14 mouse cellular contexts compared by ENCODE assay signal in the genomic region with DNA sequence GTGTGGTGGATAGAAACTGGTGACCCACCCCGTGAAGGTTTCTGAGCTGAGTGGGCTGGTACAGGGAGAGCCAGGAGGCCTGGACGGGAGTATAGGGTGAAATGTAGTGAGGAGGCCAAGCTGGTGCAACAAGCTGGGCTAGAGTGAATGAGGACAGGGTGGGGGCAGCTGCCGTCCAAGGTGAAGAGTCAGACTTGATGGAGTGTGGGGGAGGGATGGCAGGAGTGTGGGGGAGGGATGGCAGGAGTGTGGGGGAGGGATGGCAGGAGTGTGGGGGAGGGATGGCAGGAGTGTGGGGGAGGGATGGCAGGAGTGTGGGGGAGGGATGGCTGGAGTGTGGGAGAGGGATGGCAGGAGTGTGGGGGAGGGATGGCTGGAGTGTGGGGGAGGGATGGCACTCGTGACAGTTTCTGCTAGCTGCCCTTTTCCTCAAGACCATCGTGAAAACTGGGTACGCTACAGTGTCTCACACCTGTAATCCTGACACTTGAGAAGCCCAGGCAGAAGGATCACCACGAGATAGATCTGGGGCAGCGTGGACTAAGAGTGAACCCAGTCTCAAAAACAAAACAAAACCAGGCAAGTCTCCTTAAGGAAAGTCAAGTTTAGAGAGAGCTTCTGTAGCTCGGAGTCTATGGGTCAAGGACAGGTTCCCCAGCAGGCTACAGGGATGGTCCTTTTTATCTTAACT. TPM values are rescaled to one million over a fixed set of nuclear protein-coding genes. Genes with fewer than 3 reads are reported as not detected.
DNase-seq lines count a peak whose midpoint lies in the region; ATAC-seq and TF ChIP-seq lines count a peak whose summit lies in the region.
"Had no signal": no experiment of that assay in that cellular context is flagged by ENCODE, and none has a peak within 500 bp of the region (broad histone marks: within the 10 kb centered on the region; RNA-seq: fewer than 3 reads in every experiment).

No protein-coding gene starts in this region.

- H3K36me3 ChIP-seq in hindbrain, embryonic 10.5 days = no peaks in the 10 kb centered on the region
- H3K36me3 ChIP-seq in hindbrain, embryonic 14.5 days (replicated peaks; ENCODE audit: control insufficient read depth, insufficient read depth) = no peaks in the 10 kb centered on the region
- no peaks in the 10 kb centered on the region for H3K36me3 ChIP-seq in midbrain, embryonic 10.5 days
- H3K36me3 ChIP-seq in midbrain, embryonic 14.5 days (ENCODE audit: control insufficient read depth, insufficient read depth, low read length) = no peaks in the 10 kb centered on the region
- H3K36me3 ChIP-seq in myocyte (ENCODE audit: control insufficient read depth, insufficient read depth) = no peaks in the 10 kb centered on the region
- H3K36me3 ChIP-seq: neural tube, embryonic 15.5 days had no signal

- H3K9ac ChIP-seq in hindbrain, embryonic 14.5 days = no peak overlapping the region
- H3K9ac ChIP-seq in midbrain, embryonic 14.5 days (replicated peaks; ENCODE audit: low read length) = no peak overlapping the region
- H3K9ac ChIP-seq: liver, postnatal 0 days; neural tube, embryonic 15.5 days had no signal

- no peak overlapping the region for H3K4me2 ChIP-seq in hindbrain, embryonic 14.5 days (replicated peaks)
- no peak overlapping the region for H3K4me2 ChIP-seq in midbrain, embryonic 14.5 days (ENCODE audit: low read length)
- peak overlapping the region; percentile 6 for H3K4me2 ChIP-seq in myocyte (ENCODE audit: low read depth)
- H3K4me2 ChIP-seq: neural tube, embryonic 15.5 days had no signal

- no peak for DNase-seq in hindbrain, embryonic 10.5 days (ENCODE audit: low spot score)
- no peak for DNase-seq in hindbrain, embryonic 14.5 days (ENCODE audit: low spot score)
- DNase-seq in midbrain, embryonic 10.5 days (ENCODE audit: low spot score) = no peak
- DNase-seq in midbrain, embryonic 14.5 days = no peak
- DNase-seq in NIH3T3 (ENCODE audit: low read depth) = peak; percentile 29
- DNase-seq in layer of hippocampus, postnatal 36 days = no peak
- DNase-seq: cerebellum, adult 11 months; cerebellum, postnatal 36 days; gastrocnemius, postnatal 10 days; liver, postnatal 0 days; lung, postnatal 36 days had no signal

- peak overlapping the region; percentile 80 for H3K27ac ChIP-seq in hindbrain, embryonic 10.5 days
- H3K27ac ChIP-seq in hindbrain, embryonic 14.5 days = no peak overlapping the region
- peak overlapping the region; percentile 78 for H3K27ac ChIP-seq in midbrain, embryonic 10.5 days (replicated peaks)
- no peak overlapping the region for H3K27ac ChIP-seq in midbrain, embryonic 14.5 days (replicated peaks; ENCODE audit: low read depth, low read length)
- H3K27ac ChIP-seq: neural tube, embryonic 15.5 days had no signal

- 18% methylated on average over 9 of the region's 9 CpGs for WGBS in hindbrain, embryonic 10.5 days
- 21% methylated on average over 9 of the region's 9 CpGs for WGBS in hindbrain, embryonic 14.5 days
- WGBS in midbrain, embryonic 10.5 days = 13% methylated on average over 9 of the region's 9 CpGs
- 24% methylated on average over 9 of the region's 9 CpGs for WGBS in midbrain, embryonic 14.5 days

- no peaks in the 10 kb centered on the region for H3K9me3 ChIP-seq in hindbrain, embryonic 10.5 days
- H3K9me3 ChIP-seq in hindbrain, embryonic 14.5 days (ENCODE audit: control insufficient read depth, low read length) = no peaks in the 10 kb centered on the region
- H3K9me3 ChIP-seq in midbrain, embryonic 10.5 days (replicated peaks) = no peaks in the 10 kb centered on the region
- H3K9me3 ChIP-seq in midbrain, embryonic 14.5 days (ENCODE audit: control insufficient read depth, low read length) = no peaks in the 10 kb centered on the region
- H3K9me3 ChIP-seq: neural tube, embryonic 15.5 days had no signal

- TF ChIP-seq POLR2A in myocyte (IDR thresholded peaks at IDR 0.05; ENCODE audit: insufficient read length, low read depth) = no peak

- no peak overlapping the region for H3ac ChIP-seq in myocyte (ENCODE audit: control insufficient read depth, insufficient read length)

- ATAC-seq in hindbrain, embryonic 14.5 days (ENCODE audit: low FRiP score) = no peak
- no peak for ATAC-seq in midbrain, embryonic 14.5 days (ENCODE audit: low FRiP score, low TSS enrichment)
- ATAC-seq: CD4-positive, CD25-positive, alpha-beta regulatory T cell, adult 4 months; liver, postnatal 0 days had no signal

- H3K4me3 ChIP-seq in hindbrain, embryonic 10.5 days = peak overlapping the region; percentile 22; the same call in 1 of the 2 replicates
- no peak overlapping the region for H3K4me3 ChIP-seq in hindbrain, embryonic 14.5 days (replicated peaks; ENCODE audit: low read length)
- H3K4me3 ChIP-seq in midbrain, embryonic 10.5 days = peak overlapping the region; percentile 38
- no peak overlapping the region for H3K4me3 ChIP-seq in midbrain, embryonic 14.5 days (replicated peaks; ENCODE audit: low read depth, low read length)
- no peak overlapping the region for H3K4me3 ChIP-seq in myocyte
- H3K4me3 ChIP-seq: neural tube, embryonic 15.5 days had no signal

- H3K79me2 ChIP-seq in myocyte (ENCODE audit: control insufficient read depth, insufficient read depth) = no peaks in the 10 kb centered on the region

- peaks cover 59% of the 10 kb centered on the region for H3K4me1 ChIP-seq in hindbrain, embryonic 10.5 days (replicated peaks)
- H3K4me1 ChIP-seq in hindbrain, embryonic 14.5 days (replicated peaks; ENCODE audit: control insufficient read depth, insufficient read depth, low read length) = peaks cover 20% of the 10 kb centered on the region; the same call in 1 of the 2 replicates
- peaks cover 61% of the 10 kb centered on the region for H3K4me1 ChIP-seq in midbrain, embryonic 10.5 days
- peaks cover 19% of the 10 kb centered on the region for H3K4me1 ChIP-seq in midbrain, embryonic 14.5 days (ENCODE audit: control insufficient read depth, insufficient read depth, low read length)

- H3K27me3 ChIP-seq in hindbrain, embryonic 10.5 days (ENCODE audit: insufficient read depth, poor library complexity, severe bottlenecking) = peaks cover 17% of the 10 kb centered on the region; the same call in 1 of the 2 replicates
- H3K27me3 ChIP-seq in hindbrain, embryonic 14.5 days (ENCODE audit: control insufficient read depth, insufficient read depth, low read length) = no peaks in the 10 kb centered on the region
- peaks cover 32% of the 10 kb centered on the region for H3K27me3 ChIP-seq in midbrain, embryonic 10.5 days (ENCODE audit: low read depth, poor library complexity, severe bottlenecking)
- H3K27me3 ChIP-seq in midbrain, embryonic 14.5 days (ENCODE audit: control insufficient read depth, insufficient read depth, low read length) = no peaks in the 10 kb centered on the region
- H3K27me3 ChIP-seq in myocyte (ENCODE audit: control insufficient read depth, insufficient read depth, insufficient read length) = no peaks in the 10 kb centered on the region
- H3K27me3 ChIP-seq: neural tube, embryonic 15.5 days had no signal

TF ChIP-seq in myocyte, 11 proteins besides CTCF, POLR2A, EP300 and RAD21:
- TF ChIP-seq TCF12 (IDR thresholded peaks at IDR 0.05; ENCODE audit: insufficient read depth, poor library complexity, severe bottlenecking) (no peak), SRF (IDR thresholded peaks at IDR 0.05; ENCODE audit: control insufficient read depth, insufficient read length, low read depth) (no peak), MYOD1 (IDR thresholded peaks at IDR 0.05; ENCODE audit: control insufficient read depth in 1 of 3, insufficient read length in 2 of 3, low read depth in 2 of 3) (no peak), REST (IDR thresholded peaks at IDR 0.05; ENCODE audit: insufficient read depth, insufficient read length) (no peak), CEBPB (IDR thresholded peaks at IDR 0.05; ENCODE audit: insufficient read depth, poor library complexity, severe bottlenecking) (no peak), E2F4 (IDR thresholded peaks at IDR 0.05; ENCODE audit: insufficient read depth) (no peak), TCF3 (IDR thresholded peaks at IDR 0.05; ENCODE audit: insufficient read length, low read depth) (no peak), POLR2AphosphoS2 (IDR thresholded peaks at IDR 0.05; ENCODE audit: insufficient read length, low read depth) (no peak), MAX (IDR thresholded peaks at IDR 0.05; ENCODE audit: low read depth) (no peak)
TF ChIP-seq in myocyte: peak in this region for 0.

RNA-seq across cellular contexts. Expression of a gene that starts 9.0 kb away (rescaled TPM):
- polyA plus RNA-seq in hindbrain, embryonic 10.5 days (2016; fragmentation: Nextera tagmentation; extraction: Ambion mirVana) = 7.2 and 8.2 TPM in 2 replicates
- 10.6 and 11.2 TPM in 2 replicates for polyA plus RNA-seq in hindbrain, embryonic 14.5 days (2014; fragmentation: Nextera tagmentation; extraction: Ambion mirVana)
- polyA plus RNA-seq in midbrain, embryonic 10.5 days (2016; fragmentation: Nextera tagmentation; extraction: Ambion mirVana) = 6.1 and 7.4 TPM in 2 replicates
- polyA plus RNA-seq in midbrain, embryonic 14.5 days (2014; fragmentation: Nextera tagmentation; extraction: Ambion mirVana) = 5.6 and 9.2 TPM in 2 replicates
- polyA plus RNA-seq in myocyte (2012; fragmentation: generic; extraction: Trizol) = 3.1 TPM
- 10 to 100 TPM; 12.5 to 14.2 TPM for total RNA-seq in layer of hippocampus, postnatal 36 days (2021)

RNA-seq across cellular contexts. Expression of a gene that starts 28.2 kb away (rescaled TPM):
- 19.0 and 22.7 TPM in 2 replicates for polyA plus RNA-seq in hindbrain, embryonic 10.5 days (2016; fragmentation: Nextera tagmentation; extraction: Ambion mirVana)
- polyA plus RNA-seq in hindbrain, embryonic 14.5 days (2014; fragmentation: Nextera tagmentation; extraction: Ambion mirVana) = 30.5 and 31.6 TPM in 2 replicates
- polyA plus RNA-seq in midbrain, embryonic 10.5 days (2016; fragmentation: Nextera tagmentation; extraction: Ambion mirVana) = 20.3 and 25.3 TPM in 2 replicates
- 29.9 and 33.0 TPM in 2 replicates for polyA plus RNA-seq in midbrain, embryonic 14.5 days (2014; fragmentation: Nextera tagmentation; extraction: Ambion mirVana)
- 10.5 TPM for polyA plus RNA-seq in myocyte (2012; fragmentation: generic; extraction: Trizol)
- 10 to 100 TPM; 26.2 to 27.3 TPM for total RNA-seq in layer of hippocampus, postnatal 36 days (2021)

Comparison
In these comparisons a context has a peak if more than half of its experiments do, and no peak if none do; other contexts are left out.
1. H3K27ac ChIP-seq: peak in hindbrain, embryonic 10.5 days (single experiment) and midbrain, embryonic 10.5 days (single experiment); none in hindbrain, embryonic 14.5 days (single experiment) and midbrain, embryonic 14.5 days (single experiment).
2. H3K4me3 ChIP-seq: peak in hindbrain, embryonic 10.5 days (single experiment) and midbrain, embryonic 10.5 days (single experiment); none in hindbrain, embryonic 14.5 days (single experiment), midbrain, embryonic 14.5 days (single experiment) and myocyte (single experiment).